Mouse (Mus musculus): ENCODE measurements around the gene Ica1. TPM values are rescaled to one million over a fixed set of nuclear protein-coding genes. Genes with fewer than 3 reads are reported as not detected.

Gene Ica1
- polyA plus RNA-seq, 1 experiment from 2014 or later = 23.3 TPM

- Histone ChIP-seq H3K9me3 (no peaks in the 10 kb centered on the region), H3K4me2 (replicated peaks) (no peak overlapping the region), H3K4me3 (no peak overlapping the region), H3K36me3 (no peaks in the 10 kb centered on the region), H3K4me1 (peaks cover 6% of the 10 kb centered on the region; the same call in 1 of the 2 replicates), H3K9ac (no peak overlapping the region), H3K27ac (no peak overlapping the region), H3K27me3 (no peaks in the 10 kb centered on the region)
- WGBS = 72% methylated on average over 3 of the region's 3 CpGs
- ATAC-seq (ENCODE audit: insufficient number of reproducible peaks, insufficient read depth, low FRiP score, low TSS enrichment) = no peak
These were observed 120.8 kb downstream of the Ica1 start for GRCm38 (mm10) chr6:8657459-8657858.

GRCm38 (mm10) chr6:8655454-8655853, 122.8 kb downstream of the Ica1 start:
- Histone ChIP-seq H3K36me3 (no peaks in the 10 kb centered on the region), H3K4me1 (0 out of 2 replicates have a peak, but pooled peaks cover 4% of the 10 kb centered on the region), H3K9me3 (no peaks in the 10 kb centered on the region), H3K4me2 (replicated peaks) (no peak overlapping the region), H3K9ac (no peak overlapping the region), H3K27ac (no peak overlapping the region), H3K27me3 (no peaks in the 10 kb centered on the region), H3K4me3 (no peak overlapping the region)
- ATAC-seq (ENCODE audit: insufficient number of reproducible peaks, insufficient read depth, low FRiP score, low TSS enrichment) = no peak
- 84% methylated on average over 2 of the region's 2 CpGs for WGBS

GRCm38 (mm10) chr6:8650413-8650812, 127.9 kb downstream of the Ica1 start:
- no peak for ATAC-seq (ENCODE audit: insufficient number of reproducible peaks, insufficient read depth, low FRiP score, low TSS enrichment)
- Histone ChIP-seq H3K9me3 (no peaks in the 10 kb centered on the region), H3K27ac (no peak overlapping the region), H3K27me3 (no peaks in the 10 kb centered on the region), H3K9ac (no peak overlapping the region), H3K4me3 (no peak overlapping the region), H3K4me1 (peaks cover 6% of the 10 kb centered on the region; the same call in 1 of the 2 replicates), H3K4me2 (replicated peaks) (no peak overlapping the region), H3K36me3 (no peaks in the 10 kb centered on the region)
- 87% methylated on average over 7 of the region's 7 CpGs for WGBS

- Histone ChIP-seq H3K9ac (no peak overlapping the region), H3K27ac (no peak overlapping the region), H3K4me3 (no peak overlapping the region), H3K27me3 (no peaks in the 10 kb centered on the region), H3K36me3 (no peaks in the 10 kb centered on the region), H3K9me3 (no peaks in the 10 kb centered on the region), H3K4me2 (replicated peaks) (no peak overlapping the region), H3K4me1 (peaks cover 6% of the 10 kb centered on the region; the same call in 1 of the 2 replicates)
- WGBS = 52% methylated on average over 4 of the region's 4 CpGs
- no peak for ATAC-seq (ENCODE audit: insufficient number of reproducible peaks, insufficient read depth, low FRiP score, low TSS enrichment)
These were observed 128.9 kb downstream of the Ica1 start for GRCm38 (mm10) chr6:8649295-8649865.

- no peaks in the 10 kb centered on the region for H3K9me3 ChIP-seq
- no peaks in the 10 kb centered on the region for H3K36me3 ChIP-seq
- H3K27me3 ChIP-seq = no peaks in the 10 kb centered on the region
- no peak overlapping the region for H3K27ac ChIP-seq
- H3K4me2 ChIP-seq (replicated peaks) = no peak overlapping the region
- no peak overlapping the region for H3K9ac ChIP-seq
- H3K4me3 ChIP-seq = no peak overlapping the region
- peaks cover 6% of the 10 kb centered on the region; the same call in 1 of the 2 replicates for H3K4me1 ChIP-seq
- no peak for ATAC-seq (ENCODE audit: insufficient number of reproducible peaks, insufficient read depth, low FRiP score, low TSS enrichment)
- 73% methylated on average over 10 of the region's 10 CpGs for WGBS
These were observed 129.9 kb downstream of the Ica1 start for GRCm38 (mm10) chr6:8648185-8648901.

GRCm38 (mm10) chr6:8647513-8648184, 130.6 kb downstream of the Ica1 start:
- no peak overlapping the region for H3K4me2 ChIP-seq (replicated peaks)
- H3K9ac ChIP-seq = no peak overlapping the region
- peaks cover 6% of the 10 kb centered on the region; the same call in 1 of the 2 replicates for H3K4me1 ChIP-seq
- H3K36me3 ChIP-seq = no peaks in the 10 kb centered on the region
- H3K9me3 ChIP-seq = no peaks in the 10 kb centered on the region
- 76% methylated on average over 7 of the region's 7 CpGs for WGBS
- ATAC-seq (ENCODE audit: insufficient number of reproducible peaks, insufficient read depth, low FRiP score, low TSS enrichment) = no peak
- H3K27me3 ChIP-seq = no peaks in the 10 kb centered on the region
- no peak overlapping the region for H3K4me3 ChIP-seq
- H3K27ac ChIP-seq = no peak overlapping the region

- no peak overlapping the region for H3K4me3 ChIP-seq
- H3K4me1 ChIP-seq = peaks cover 6% of the 10 kb centered on the region; the same call in 1 of the 2 replicates
- no peak overlapping the region for H3K4me2 ChIP-seq (replicated peaks)
- no peak for ATAC-seq (ENCODE audit: insufficient number of reproducible peaks, insufficient read depth, low FRiP score, low TSS enrichment)
- H3K27ac ChIP-seq = no peak overlapping the region
- H3K9me3 ChIP-seq = no peaks in the 10 kb centered on the region
- no peaks in the 10 kb centered on the region for H3K36me3 ChIP-seq
- H3K27me3 ChIP-seq = no peaks in the 10 kb centered on the region
- WGBS = 50% methylated on average over 2 of the region's 2 CpGs
- no peak overlapping the region for H3K9ac ChIP-seq
These were observed 132.6 kb downstream of the Ica1 start for GRCm38 (mm10) chr6:8645708-8646107.

GRCm38 (mm10) chr6:8644703-8645102, 133.6 kb downstream of the Ica1 start:
- Histone ChIP-seq H3K4me3 (no peak overlapping the region), H3K9ac (no peak overlapping the region), H3K36me3 (no peaks in the 10 kb centered on the region), H3K9me3 (no peaks in the 10 kb centered on the region), H3K27me3 (no peaks in the 10 kb centered on the region), H3K4me1 (peaks cover 6% of the 10 kb centered on the region; the same call in 1 of the 2 replicates), H3K4me2 (replicated peaks) (no peak overlapping the region), H3K27ac (no peak overlapping the region)
- 81% methylated on average over 10 of the region's 10 CpGs for WGBS
- ATAC-seq (ENCODE audit: insufficient number of reproducible peaks, insufficient read depth, low FRiP score, low TSS enrichment) = no peak

- Histone ChIP-seq H3K4me1 (peaks cover 3% of the 10 kb centered on the region; the same call in 1 of the 2 replicates), H3K27me3 (no peaks in the 10 kb centered on the region), H3K4me2 (replicated peaks) (no peak overlapping the region), H3K9ac (no peak overlapping the region), H3K27ac (no peak overlapping the region), H3K9me3 (no peaks in the 10 kb centered on the region), H3K36me3 (no peaks in the 10 kb centered on the region), H3K4me3 (no peak overlapping the region)
- ATAC-seq (ENCODE audit: insufficient number of reproducible peaks, insufficient read depth, low FRiP score, low TSS enrichment) = no peak
- 89% methylated on average over 5 of the region's 5 CpGs for WGBS
These were observed 137.4 kb downstream of the Ica1 start for GRCm38 (mm10) chr6:8640863-8641262.

GRCm38 (mm10) chr6:8639526-8639925, 138.8 kb downstream of the Ica1 start:
- 79% methylated on average over 2 of the region's 2 CpGs for WGBS
- no peaks in the 10 kb centered on the region for H3K9me3 ChIP-seq
- H3K4me2 ChIP-seq (replicated peaks) = no peak overlapping the region

GRCm38 (mm10) chr6:8638899-8639298, 139.4 kb downstream of the Ica1 start:
- Histone ChIP-seq H3K4me3 (no peak overlapping the region), H3K36me3 (no peaks in the 10 kb centered on the region), H3K4me1 (no peaks in the 10 kb centered on the region), H3K9ac (no peak overlapping the region), H3K4me2 (replicated peaks) (no peak overlapping the region), H3K27me3 (no peaks in the 10 kb centered on the region), H3K27ac (no peak overlapping the region), H3K9me3 (no peaks in the 10 kb centered on the region)
- WGBS = 84% methylated on average over 4 of the region's 4 CpGs
- no peak for ATAC-seq (ENCODE audit: insufficient number of reproducible peaks, insufficient read depth, low FRiP score, low TSS enrichment)

More at GRCm38 (mm10) chr6:8639526-8639925, 138.8 kb downstream of the Ica1 start:
- no peak for ATAC-seq (ENCODE audit: insufficient number of reproducible peaks, insufficient read depth, low FRiP score, low TSS enrichment)
- Histone ChIP-seq H3K9ac (no peak overlapping the region), H3K4me1 (no peaks in the 10 kb centered on the region), H3K27me3 (no peaks in the 10 kb centered on the region), H3K36me3 (no peaks in the 10 kb centered on the region), H3K4me3 (no peak overlapping the region), H3K27ac (no peak overlapping the region)

- Histone ChIP-seq H3K27me3 (no peaks in the 10 kb centered on the region), H3K4me2 (replicated peaks) (no peak overlapping the region), H3K27ac (no peak overlapping the region), H3K9ac (no peak overlapping the region), H3K4me3 (no peak overlapping the region), H3K9me3 (no peaks in the 10 kb centered on the region), H3K4me1 (no peaks in the 10 kb centered on the region), H3K36me3 (no peaks in the 10 kb centered on the region)
- WGBS = 89% methylated on average over 4 of the region's 4 CpGs
- ATAC-seq (ENCODE audit: insufficient number of reproducible peaks, insufficient read depth, low FRiP score, low TSS enrichment) = no peak
These were observed 140.2 kb downstream of the Ica1 start for GRCm38 (mm10) chr6:8638122-8638521.

Data from embryonic facial prominence, embryonic 12.5 days (tissue).